Mouse (Mus musculus) liver, embryonic 14.5 days (tissue): ENCODE measurements around the gene Plekhh3. TPM values are rescaled to one million over a fixed set of nuclear protein-coding genes. Genes with fewer than 3 reads are reported as not detected.

Source experiments
- ATAC-seq: fragments of 200-750 bp; cut with Nextera tagmentation; 2 replicates; pipeline ENCODE4 v1.8.0; 2017; ENCODE audit warnings: moderate number of reproducible peaks, mild to moderate bottlenecking, moderate library complexity; ENCODE audit not compliant: insufficient read depth
- DNase-seq, 3 experiments: peaks; one replicate each; pipeline ENCODE4 v3.0.0-alpha.2; 2012 to 2013; ENCODE audit warnings: low read depth in 3 of 3, low spot score in 3 of 3
- H3K27ac ChIP-seq: fragments of 300-500 bp; sonication (generic); 2 replicates; pipeline ENCODE4 v1.5.1; 2014; ENCODE audit warnings: moderate library complexity, mild to moderate bottlenecking, control low read depth, inconsistent platforms
- H3K27me3 ChIP-seq: fragments of 300-500 bp; sonication (generic); 2 replicates; pipeline ENCODE4 v1.6.1; 2014; ENCODE audit warnings: mild to moderate bottlenecking, low read length, moderate library complexity; ENCODE audit not compliant: control insufficient read depth, insufficient read depth
- H3K36me3 ChIP-seq: fragments of 300-500 bp; sonication (generic); replicated peaks from 2 replicates; pipeline ENCODE4 v1.6.1; 2014; ENCODE audit warnings: low read depth; ENCODE audit not compliant: control insufficient read depth, insufficient read depth
- H3K4me1 ChIP-seq, 2 experiments: fragments of 200-500 bp in 1 of 2; fragments of 300-500 bp in 1 of 2; sonication (generic) in 1 of 2; replicated peaks; 2 replicates each; pipeline ENCODE4 v1.6.1; 2012 to 2014; ENCODE audit warnings: antibody characterized with exemption in 1 of 2, inconsistent platforms in 1 of 2, low read length in 1 of 2; ENCODE audit not compliant: control insufficient read depth in 2 of 2, insufficient read depth in 2 of 2
- H3K4me2 ChIP-seq: fragments of 300-500 bp; sonication (generic); 2 replicates; pipeline ENCODE4 v1.6.1; 2014; ENCODE audit warnings: low read depth, mild to moderate bottlenecking, control low read depth, moderate library complexity
- H3K4me3 ChIP-seq, 2 experiments: fragments of 200-500 bp in 1 of 2; fragments of 300-500 bp in 1 of 2; sonication (generic) in 1 of 2; 2 replicates each; pipeline ENCODE4 v1.5.1; 2012 to 2014; ENCODE audit warnings: low read depth in 2 of 2, low read length in 2 of 2, mild to moderate bottlenecking in 2 of 2, control low read depth in 1 of 2, inconsistent platforms in 1 of 2, moderate library complexity in 1 of 2; ENCODE audit not compliant: insufficient read depth in 1 of 2
- H3K9ac ChIP-seq: fragments of 300-500 bp; sonication (generic); replicated peaks from 2 replicates; pipeline ENCODE4 v1.6.1; 2014; ENCODE audit warnings: mild to moderate bottlenecking, control low read depth, moderate library complexity
- H3K9me3 ChIP-seq: fragments of 300-500 bp; sonication (generic); 2 replicates; pipeline ENCODE4 v1.6.1; 2016; ENCODE audit warnings: low read length, mixed read lengths; ENCODE audit not compliant: control insufficient read depth
- CTCF ChIP-seq: IDR thresholded peaks from 2 replicates; pipeline ENCODE4 v1.5.1; 2016; ENCODE audit warnings: antibody characterized with exemption, low read depth, control low read depth
- EP300 ChIP-seq: IDR thresholded peaks from 2 replicates; pipeline ENCODE4 v1.6.1; 2016; ENCODE audit warnings: antibody characterized with exemption, low read depth
- whole genome bisulfite sequencing: fragments of 180-500 bp; shearing (Covaris S2); extraction: QIAGEN DNeasy Blood & Tissue Kit; methylation state at CpG from one replicate; pipeline ENCODE4 v1.1.7; 2014; ENCODE audit not compliant: insufficient replicate concordance; 5-methylcytosine and 5-hydroxymethylcytosine counted together
- polyA plus RNA-seq, 2 experiments: library from polyadenylated mRNA; depleted of rRNA in 1 of 2; stranded (reverse) in 1 of 2; unstranded in 1 of 2; fragments of >200 nt; fragmentation: Nextera tagmentation in 1 of 2; extraction: Ambion mirVana in 1 of 2; gene quantifications; 2 replicates each; pipeline versions ENCODE4 v1.2.1 to v1.2.3; 2012 to 2014

Gene Plekhh3
- polyA plus RNA-seq, 2 experiments: 1.0 to 1.1 TPM

- TF ChIP-seq EP300: no peak
- TF ChIP-seq CTCF: no peak
- 54% methylated on average over 17 of the region's 17 CpGs for WGBS
- Histone ChIP-seq H3K36me3 (no peaks in the 10 kb centered on the region), H3K4me2 (no peak overlapping the region), H3K9me3 (no peaks in the 10 kb centered on the region), H3K9ac (no peak overlapping the region), H3K27me3 (no peaks in the 10 kb centered on the region), H3K27ac (peak overlapping the region; percentile 92), H3K4me1 (peaks cover 22 to 32% of the 10 kb centered on the region in 2 experiments), H3K4me3 (no peak overlapping the region)
- ATAC-seq (no peak), DNase-seq (no peak)
Measured at GRCm38 (mm10) chr11:101190913-101191907, 20.1 kb upstream of the Plekhh3 start.

- Histone ChIP-seq H3K27me3 (no peaks in the 10 kb centered on the region), H3K9me3 (no peaks in the 10 kb centered on the region), H3K9ac (peak overlapping the region; percentile 54), H3K36me3 (no peaks in the 10 kb centered on the region), H3K27ac (peak overlapping the region; percentile 92), H3K4me3 (no peak overlapping the region), H3K4me2 (peak overlapping the region; percentile 58), H3K4me1 (peaks cover 22 to 32% of the 10 kb centered on the region in 2 experiments)
- peak; percentile 49 to 57 (median 52) for DNase-seq
- TF ChIP-seq CTCF (no peak), EP300 (peak; percentile 35; the same call in 1 of the 2 replicates)
- ATAC-seq: peak; percentile 85
- 43% methylated on average over 8 of the region's 8 CpGs for WGBS
Measured at GRCm38 (mm10) chr11:101190181-101190912, 19.2 kb upstream of the Plekhh3 start.

DNA sequence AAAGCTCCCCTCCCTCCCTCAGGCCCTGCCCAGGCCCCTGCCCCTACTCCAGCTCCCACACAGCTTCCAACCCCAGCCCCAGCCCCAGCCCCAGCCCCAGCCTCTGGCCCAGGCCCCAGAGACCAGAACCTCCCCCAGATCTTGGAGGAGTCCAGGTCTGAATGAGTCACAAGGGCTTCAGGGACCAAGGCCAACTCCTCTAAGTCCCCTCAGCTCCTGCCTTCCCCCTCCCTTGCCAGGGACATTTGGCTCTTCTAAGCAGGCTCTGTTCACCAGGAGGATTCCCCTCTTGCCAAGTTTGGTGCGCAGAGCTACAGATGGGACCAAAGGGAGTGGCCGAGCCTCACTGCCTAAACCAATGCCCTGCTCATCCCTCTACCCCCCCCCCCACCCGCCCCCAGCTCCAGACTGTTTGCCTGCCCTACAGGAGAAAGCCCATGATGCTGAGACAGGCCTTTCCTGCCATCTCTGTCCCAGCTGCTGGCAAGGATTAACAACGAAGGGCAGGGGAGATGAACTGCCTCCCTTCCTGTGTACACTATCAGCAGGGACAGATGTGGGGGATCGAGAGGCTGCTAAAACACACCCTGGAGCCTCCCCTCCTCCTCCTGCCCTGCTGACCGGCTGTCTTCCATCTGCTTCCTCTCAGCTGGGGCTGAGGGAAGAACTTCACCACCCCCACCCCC is 18.5 kb upstream of the Plekhh3 start:
- ATAC-seq (peak; percentile 98), DNase-seq (peak; percentile 75 to 82 (median 81))
- peak overlapping the region; percentile 92 for H3K27ac ChIP-seq
- H3K27me3 ChIP-seq: no peaks in the 10 kb centered on the region
- peak overlapping the region; percentile 58 for H3K4me2 ChIP-seq
- no peaks in the 10 kb centered on the region for H3K36me3 ChIP-seq
- peaks cover 22 to 32% of the 10 kb centered on the region in 2 experiments for H3K4me1 ChIP-seq
- WGBS: 1% methylated on average over 6 of the region's 6 CpGs
- no peaks in the 10 kb centered on the region for H3K9me3 ChIP-seq
- peak overlapping the region; percentile 65 for H3K9ac ChIP-seq
- H3K4me3 ChIP-seq: no peak overlapping the region
- no peak for TF ChIP-seq CTCF
- peak; percentile 86 for TF ChIP-seq EP300

DNA sequence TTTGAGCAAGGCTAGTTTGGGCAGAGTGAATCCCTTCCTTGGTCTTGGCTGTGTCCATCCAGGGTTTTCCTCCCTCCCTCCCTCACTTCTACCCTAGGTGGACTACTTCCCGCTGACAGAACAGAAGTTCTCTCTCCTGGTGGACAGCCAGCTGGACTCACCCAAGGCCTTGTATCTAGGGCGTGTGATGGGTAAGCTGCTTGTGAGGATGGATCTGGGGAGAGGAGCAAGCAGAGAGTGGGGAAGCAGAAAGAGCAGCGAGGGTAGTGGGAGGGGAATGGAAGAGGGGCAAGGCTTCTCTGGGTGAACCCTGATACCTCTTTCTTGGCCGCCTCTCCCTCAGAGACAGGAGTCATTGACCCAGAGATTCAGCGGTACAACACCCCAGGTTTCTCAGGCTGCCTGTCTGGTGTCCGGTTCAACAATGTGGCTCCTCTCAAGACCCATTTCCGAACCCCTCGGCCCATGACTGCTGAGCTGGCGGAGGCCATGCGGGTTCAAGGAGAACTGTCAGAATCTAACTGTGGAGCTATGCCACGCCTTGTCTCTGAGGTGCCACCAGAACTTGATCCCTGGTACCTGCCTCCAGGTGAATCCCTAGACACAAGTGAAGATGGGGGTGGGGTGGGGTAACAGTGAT is 17.1 kb upstream of the Plekhh3 start:
- DNase-seq (no peak), ATAC-seq (no peak)
- Histone ChIP-seq H3K9me3 (no peaks in the 10 kb centered on the region), H3K27me3 (no peaks in the 10 kb centered on the region), H3K4me1 (peaks cover 22 to 32% of the 10 kb centered on the region in 2 experiments), H3K4me2 (no peak overlapping the region), H3K36me3 (no peaks in the 10 kb centered on the region), H3K27ac (no peak overlapping the region), H3K9ac (0 out of 2 replicates have a peak overlapping the region, but pooled peaks have one; percentile 5), H3K4me3 (no peak overlapping the region)
- no peak for TF ChIP-seq EP300
- no peak for TF ChIP-seq CTCF
- 86% methylated on average over 11 of the region's 11 CpGs for WGBS
